8 mouse cellular contexts compared by ENCODE assay signal in genomic region chrX:51065773-51066172, GRCm38 (mm10). TPM values are rescaled to one million over a fixed set of nuclear protein-coding genes. Genes with fewer than 3 reads are reported as not detected.
A peak's percentile ranks its signal among the peaks of the same experiment; 100 is the strongest.
DNase-seq lines count a peak whose midpoint lies in the region; ATAC-seq and TF ChIP-seq lines count a peak whose summit lies in the region.

No protein-coding gene starts in this region.

- no peak overlapping the region for H3K27ac ChIP-seq in gastrocnemius, adult 2 months
- H3K27ac ChIP-seq in liver, adult 2 months (replicated peaks; ENCODE audit: insufficient read depth, low read depth, low read length): no peak overlapping the region
- H3K27ac ChIP-seq in neural tube, embryonic 12.5 days: no peak overlapping the region

- no peaks in the 10 kb centered on the region for H3K27me3 ChIP-seq in liver, adult 2 months (ENCODE audit: control insufficient read depth, insufficient read depth, low read length)
- no peaks in the 10 kb centered on the region for H3K27me3 ChIP-seq in neural tube, embryonic 12.5 days (replicated peaks)

- WGBS in liver, adult 2 months: 11% methylated on average over 6 of the region's 6 CpGs
- WGBS in neural tube, embryonic 12.5 days: 23% methylated on average over 6 of the region's 6 CpGs

- TF ChIP-seq POLR2A in liver, adult 2 months (IDR thresholded peaks at IDR 0.05; ENCODE audit: extremely low read depth, insufficient read depth, low read length): no peak

- no peak overlapping the region for H3K9ac ChIP-seq in liver, adult 2 months (ENCODE audit: low read depth, low read length)
- no peak overlapping the region for H3K9ac ChIP-seq in neural tube, embryonic 12.5 days

- H3K4me2 ChIP-seq in neural tube, embryonic 12.5 days (replicated peaks): no peak overlapping the region

- TF ChIP-seq CTCF in gastrocnemius, adult 2 months (IDR thresholded peaks at IDR 0.05): peak; percentile 91
- peak; percentile 74 for TF ChIP-seq CTCF in liver, adult 2 months (IDR thresholded peaks at IDR 0.05; ENCODE audit: low read depth, low read length)

- H3K4me1 ChIP-seq in liver, adult 2 months (ENCODE audit: control insufficient read depth, insufficient read depth, low read length): peaks cover 2% of the 10 kb centered on the region; the same call in 1 of the 2 replicates
- H3K4me1 ChIP-seq in neural tube, embryonic 12.5 days: no peaks in the 10 kb centered on the region

- H3K4me3 ChIP-seq in gastrocnemius, adult 2 months: no peak overlapping the region
- no peak overlapping the region for H3K4me3 ChIP-seq in liver, adult 2 months (ENCODE audit: insufficient read depth, low read depth, low read length)
- no peak overlapping the region for H3K4me3 ChIP-seq in neural tube, embryonic 12.5 days

- no peaks in the 10 kb centered on the region for H3K36me3 ChIP-seq in liver, adult 2 months (ENCODE audit: control insufficient read depth, insufficient read depth, low read length)
- H3K36me3 ChIP-seq in neural tube, embryonic 12.5 days: no peaks in the 10 kb centered on the region

- H3K9me3 ChIP-seq in neural tube, embryonic 12.5 days: no peaks in the 10 kb centered on the region

- intact Hi-C loops in gastrocnemius, adult 2 months (cut with DNase I): loop anchor here (2.0 kb wide), 1 partner anchor 309 kb away; no protein-coding TSS in a partner anchor

- peak; percentile 51 for DNase-seq in A20 (ENCODE audit: low read depth, low spot score)
- DNase-seq in Muller cell, postnatal 12 days (ENCODE audit: inconsistent ontology term): peak; percentile 12
- DNase-seq in cerebellum, adult 9-11 months: peak; percentile 15
- peak; percentile 37 for DNase-seq in gastrocnemius, adult 2 months
- DNase-seq in kidney, adult 9 months: peak; percentile 33
- peak; percentile 32 for DNase-seq in liver, adult 2 months (ENCODE audit: extremely low read depth, low read depth, low spot score)
- peak; percentile 15 for DNase-seq in testis, postnatal 14 days (ENCODE audit: low spot score)

- ATAC-seq in neural tube, embryonic 12.5 days (ENCODE audit: low FRiP score, low read depth): peak; percentile 25; the same call in 1 of the 2 replicates

- H3K79me2 ChIP-seq in liver, adult 2 months (ENCODE audit: control insufficient read depth, insufficient read depth, low read length): no peaks in the 10 kb centered on the region

RNA-seq across cellular contexts. Expression of gene Rap2c, which starts 48.0 kb away (rescaled TPM):
- 10 to 100 TPM; 21.8 to 23.3 TPM for total RNA-seq in gastrocnemius, adult 2 months (2021)
- total RNA-seq in liver, adult 2 months (2014; rRNA removed): 15.7 and 16.3 TPM in 2 replicates
- polyA plus RNA-seq in liver, adult 2 months (2012; rRNA removed): 3.6 TPM in 2 replicates
- 25.0 and 25.8 TPM in 2 replicates for polyA plus RNA-seq in neural tube, embryonic 12.5 days (2016; fragmentation: Nextera tagmentation; extraction: Ambion mirVana)
